ENCODE assay signal across 10 mouse cellular contexts in genomic region chr6:52315441-52316412, GRCm38 (mm10). TPM values are rescaled to one million over a fixed set of nuclear protein-coding genes. Genes with fewer than 3 reads are reported as not detected.
DNase-seq lines count a peak whose midpoint lies in the region; ATAC-seq and TF ChIP-seq lines count a peak whose summit lies in the region.
"Had no signal": no experiment of that assay in that cellular context is flagged by ENCODE, and none has a peak within 500 bp of the region (broad histone marks: within the 10 kb centered on the region; RNA-seq: fewer than 3 reads in every experiment).

No protein-coding gene starts in this region.

- H3K4me1 ChIP-seq in forebrain, embryonic 13.5 days: peaks cover 16% of the 10 kb centered on the region
- no peaks in the 10 kb centered on the region for H3K4me1 ChIP-seq in forebrain, postnatal 0 days (ENCODE audit: insufficient read depth)
- peaks cover 17% of the 10 kb centered on the region for H3K4me1 ChIP-seq in lung, embryonic 16.5 days (replicated peaks; ENCODE audit: control insufficient read depth, insufficient read depth, low read length)
- H3K4me1 ChIP-seq in intestine, embryonic 16.5 days (ENCODE audit: control insufficient read depth, insufficient read depth, low read length): peaks cover 12% of the 10 kb centered on the region
- 0 out of 2 replicates have a peak, but pooled peaks cover 5% of the 10 kb centered on the region for H3K4me1 ChIP-seq in neural tube, embryonic 14.5 days (ENCODE audit: control insufficient read depth, insufficient read depth, low read length)

- no peak for ATAC-seq in forebrain, embryonic 13.5 days
- no peak for ATAC-seq in forebrain, postnatal 0 days
- ATAC-seq in lung, embryonic 16.5 days (ENCODE audit: low read depth): no peak
- no peak for ATAC-seq in intestine, embryonic 16.5 days
- no peak for ATAC-seq in neural tube, embryonic 14.5 days (ENCODE audit: low read depth)
- ATAC-seq in inflammation-experienced regulatory T-cells, adult 6 months: no peak

- H3K9ac ChIP-seq in forebrain, embryonic 13.5 days: no peak overlapping the region
- H3K9ac ChIP-seq in forebrain, postnatal 0 days: no peak overlapping the region
- H3K9ac ChIP-seq in lung, embryonic 16.5 days (ENCODE audit: low read length): no peak overlapping the region
- no peak overlapping the region for H3K9ac ChIP-seq in intestine, embryonic 16.5 days (ENCODE audit: low read depth, low read length)
- H3K9ac ChIP-seq in neural tube, embryonic 14.5 days (replicated peaks; ENCODE audit: low read depth, low read length): 0 out of 2 replicates have a peak overlapping the region, but pooled peaks have one; percentile 21
- H3K9ac ChIP-seq: liver, embryonic 15.5 days had no signal

- H3K27ac ChIP-seq in forebrain, embryonic 13.5 days: no peak overlapping the region
- H3K27ac ChIP-seq in forebrain, postnatal 0 days (ENCODE audit: low read depth, low read length): no peak overlapping the region
- no peak overlapping the region for H3K27ac ChIP-seq in lung, embryonic 16.5 days (ENCODE audit: low read length)
- no peak overlapping the region for H3K27ac ChIP-seq in intestine, embryonic 16.5 days (ENCODE audit: low read length)
- H3K27ac ChIP-seq in neural tube, embryonic 14.5 days (ENCODE audit: low read depth, low read length): no peak overlapping the region
- H3K27ac ChIP-seq: liver, embryonic 15.5 days had no signal

- WGBS in forebrain, embryonic 13.5 days: 1% methylated on average over 27 of the region's 27 CpGs
- WGBS in forebrain, postnatal 0 days: 1% methylated on average over 27 of the region's 27 CpGs
- WGBS in lung, embryonic 16.5 days: 11% methylated on average over 27 of the region's 27 CpGs
- WGBS in intestine, embryonic 16.5 days: 20% methylated on average over 27 of the region's 27 CpGs
- WGBS in neural tube, embryonic 14.5 days: 4% methylated on average over 27 of the region's 27 CpGs

- H3K36me3 ChIP-seq in forebrain, embryonic 13.5 days (ENCODE audit: poor library complexity, severe bottlenecking): no peaks in the 10 kb centered on the region
- H3K36me3 ChIP-seq in forebrain, postnatal 0 days (ENCODE audit: insufficient read depth): no peaks in the 10 kb centered on the region
- no peaks in the 10 kb centered on the region for H3K36me3 ChIP-seq in lung, embryonic 16.5 days (ENCODE audit: control insufficient read depth, insufficient read depth, low read length)
- no peaks in the 10 kb centered on the region for H3K36me3 ChIP-seq in intestine, embryonic 16.5 days (ENCODE audit: control insufficient read depth, insufficient read depth, low read length)
- H3K36me3 ChIP-seq in neural tube, embryonic 14.5 days (ENCODE audit: control insufficient read depth, insufficient read depth, low read length): no peaks in the 10 kb centered on the region
- H3K36me3 ChIP-seq: liver, embryonic 15.5 days had no signal

- DNase-seq in forebrain, postnatal 0 days: no peak
- DNase-seq in lung, postnatal 10 days: no peak
- no peak for DNase-seq in cerebellum, adult 11-12 months
- DNase-seq: kidney, postnatal 25 days had no signal

- no peaks in the 10 kb centered on the region for H3K9me3 ChIP-seq in forebrain, embryonic 13.5 days (replicated peaks)
- H3K9me3 ChIP-seq in forebrain, postnatal 0 days (ENCODE audit: low read length): no peaks in the 10 kb centered on the region
- no peaks in the 10 kb centered on the region for H3K9me3 ChIP-seq in lung, embryonic 16.5 days (ENCODE audit: control insufficient read depth, low read length)
- H3K9me3 ChIP-seq in intestine, embryonic 16.5 days (ENCODE audit: control insufficient read depth, low read length): no peaks in the 10 kb centered on the region
- H3K9me3 ChIP-seq in neural tube, embryonic 14.5 days (ENCODE audit: control insufficient read depth, low read length): no peaks in the 10 kb centered on the region
- H3K9me3 ChIP-seq: liver, embryonic 15.5 days had no signal

- H3K4me2 ChIP-seq in forebrain, embryonic 13.5 days: no peak overlapping the region
- no peak overlapping the region for H3K4me2 ChIP-seq in forebrain, postnatal 0 days (ENCODE audit: low read depth)
- no peak overlapping the region for H3K4me2 ChIP-seq in lung, embryonic 16.5 days (ENCODE audit: low read depth, low read length)
- peak overlapping the region; percentile 62; the same call in 1 of the 2 replicates for H3K4me2 ChIP-seq in intestine, embryonic 16.5 days (ENCODE audit: low read depth, low read length)
- no peak overlapping the region; the same call in 1 of the 2 replicates for H3K4me2 ChIP-seq in neural tube, embryonic 14.5 days (ENCODE audit: low read depth, low read length)

- TF ChIP-seq CTCF in forebrain, postnatal 0 days (IDR thresholded peaks at IDR 0.05; ENCODE audit: low read depth): no peak

- H3K4me3 ChIP-seq in forebrain, embryonic 13.5 days: peak overlapping the region; percentile 23
- H3K4me3 ChIP-seq in forebrain, postnatal 0 days (ENCODE audit: low read depth, low read length): no peak overlapping the region
- H3K4me3 ChIP-seq in lung, embryonic 16.5 days (ENCODE audit: low read length): peak overlapping the region; percentile 43
- peak overlapping the region; percentile 45; the same call in 1 of the 2 replicates for H3K4me3 ChIP-seq in intestine, embryonic 16.5 days (ENCODE audit: low read length)
- H3K4me3 ChIP-seq in neural tube, embryonic 14.5 days (ENCODE audit: low read depth, low read length): no peak overlapping the region

- H3K27me3 ChIP-seq in forebrain, embryonic 13.5 days: peaks cover 99% of the 10 kb centered on the region
- H3K27me3 ChIP-seq in forebrain, postnatal 0 days (ENCODE audit: insufficient read depth, low read length): peaks cover 89% of the 10 kb centered on the region
- H3K27me3 ChIP-seq in lung, embryonic 16.5 days (ENCODE audit: control insufficient read depth, insufficient read depth, low read depth, low read length): peaks cover 94% of the 10 kb centered on the region
- peaks cover 92% of the 10 kb centered on the region for H3K27me3 ChIP-seq in intestine, embryonic 16.5 days (replicated peaks; ENCODE audit: control insufficient read depth, insufficient read depth, low read length)
- peaks cover 69% of the 10 kb centered on the region for H3K27me3 ChIP-seq in neural tube, embryonic 14.5 days (ENCODE audit: control insufficient read depth, insufficient read depth, low read length)

RNA-seq across cellular contexts. Expression of gene Evx1, which starts 2.4 kb away (rescaled TPM):
- not detected in 2 replicates for polyA plus RNA-seq in forebrain, embryonic 13.5 days (2015; fragmentation: Nextera tagmentation; extraction: Ambion mirVana)
- not detected in 2 replicates for total RNA-seq in forebrain, postnatal 0 days (2014; rRNA removed)
- not detected in 2 replicates for polyA plus RNA-seq in forebrain, postnatal 0 days (2015; fragmentation: Nextera tagmentation; extraction: Ambion mirVana)
- polyA plus RNA-seq in lung, embryonic 16.5 days (2015; fragmentation: Nextera tagmentation; extraction: Ambion mirVana): not detected in 2 replicates
- not detected in 2 replicates for polyA plus RNA-seq in intestine, embryonic 16.5 days (2015; fragmentation: Nextera tagmentation; extraction: Ambion mirVana)
- 0.70 and 0.71 TPM in 2 replicates for polyA plus RNA-seq in neural tube, embryonic 14.5 days (2014; fragmentation: Nextera tagmentation; extraction: Ambion mirVana)
- not detected for polyA plus RNA-seq in inflammation-experienced regulatory T-cells, adult 6 months (2017; shearing (Covaris generic))
- polyA plus RNA-seq: liver, embryonic 15.5 days had no signal

RNA-seq across cellular contexts. Expression of gene Hoxa13, which starts 55.0 kb away (rescaled TPM):
- not detected in 2 replicates for polyA plus RNA-seq in forebrain, embryonic 13.5 days (2015; fragmentation: Nextera tagmentation; extraction: Ambion mirVana)
- not detected in 2 replicates for total RNA-seq in forebrain, postnatal 0 days (2014; rRNA removed)
- polyA plus RNA-seq in forebrain, postnatal 0 days (2015; fragmentation: Nextera tagmentation; extraction: Ambion mirVana): not detected in 2 replicates
- not detected in 2 replicates for polyA plus RNA-seq in lung, embryonic 16.5 days (2015; fragmentation: Nextera tagmentation; extraction: Ambion mirVana)
- 0.24 and 0.45 TPM in 2 replicates for polyA plus RNA-seq in intestine, embryonic 16.5 days (2015; fragmentation: Nextera tagmentation; extraction: Ambion mirVana)
- polyA plus RNA-seq in neural tube, embryonic 14.5 days (2014; fragmentation: Nextera tagmentation; extraction: Ambion mirVana): not detected in 2 replicates
- polyA plus RNA-seq in inflammation-experienced regulatory T-cells, adult 6 months (2017; shearing (Covaris generic)): not detected
- polyA plus RNA-seq: liver, embryonic 15.5 days had no signal

Comparison
In these comparisons a context has a peak if more than half of its experiments do, and no peak if none do; other contexts are left out.
1. H3K4me3 ChIP-seq: peak in forebrain, embryonic 13.5 days (single experiment), lung, embryonic 16.5 days (single experiment) and intestine, embryonic 16.5 days (single experiment); none in forebrain, postnatal 0 days (single experiment) and neural tube, embryonic 14.5 days (single experiment).